Mouse (Mus musculus): Measurements from ENCODE around the gene Ankrd44.

DNA sequence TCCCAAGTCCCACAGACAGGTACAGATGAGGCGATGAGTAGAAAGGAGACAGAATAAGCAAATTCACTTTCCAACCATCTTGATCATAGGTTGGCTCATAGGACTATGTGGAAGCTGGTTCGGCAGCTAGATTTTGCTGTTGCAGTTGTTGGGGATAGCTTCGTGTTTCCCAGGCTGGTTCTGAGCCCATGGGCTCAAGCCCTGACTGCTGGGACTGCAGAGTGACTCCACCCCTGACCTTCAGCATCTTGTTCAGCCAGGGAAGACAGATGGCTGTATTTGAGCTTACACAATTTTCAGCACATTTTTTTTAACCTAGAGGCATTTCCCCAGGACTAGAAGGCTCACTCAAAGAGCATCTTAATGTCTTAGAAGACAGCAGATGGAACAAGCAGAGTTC is 237.7 kb downstream of the Ankrd44 start:
- TF ChIP-seq CTCF (IDR thresholded peaks at IDR 0.05; ENCODE audit: low read depth, low read length) (no peak), GATA1 (IDR thresholded peaks at IDR 0.05; ENCODE audit: borderline replicate concordance, low read length) (no peak)

All from G1E (cell line).